Mouse (Mus musculus) MEL-GATA-1-ER (cell line): ENCODE measurements around the gene 4933417A18Rik.
A peak's percentile ranks its signal among the peaks of the same experiment; 100 is the strongest.
"Not testable (repeated sequence)": the region's sequence is repeated elsewhere in the genome, so short reads cannot be mapped to it uniquely, and the experiment has no call there.

ENCODE experiments used
- DNase-seq: peaks from one replicate; pipeline ENCODE4 v3.0.0-alpha.2; 2012; ENCODE audit warnings: low read depth; ENCODE audit errors: extremely low read depth

The 4933417A18Rik gene

DNA sequence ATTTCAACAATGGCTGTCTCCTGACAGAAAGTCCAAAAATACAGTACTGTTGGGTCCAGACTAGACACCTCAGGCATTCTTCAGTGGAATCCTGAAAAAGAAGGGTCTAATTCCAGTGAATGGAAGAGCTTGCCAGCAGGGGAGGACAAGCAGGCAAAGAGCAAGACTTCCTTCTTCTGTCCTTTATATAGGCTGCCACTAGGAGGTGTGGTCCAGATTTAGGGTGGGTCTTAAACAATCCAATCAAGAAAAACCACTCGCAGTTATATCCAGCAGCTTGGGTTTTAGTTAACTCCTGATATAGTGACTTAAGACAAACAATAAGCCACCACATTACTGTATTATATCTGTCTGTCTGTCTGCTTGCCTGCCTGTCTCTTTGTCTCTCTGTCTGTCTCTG is 49.6 kb downstream of the 4933417A18Rik start:
- peak; percentile 50 for DNase-seq

DNA sequence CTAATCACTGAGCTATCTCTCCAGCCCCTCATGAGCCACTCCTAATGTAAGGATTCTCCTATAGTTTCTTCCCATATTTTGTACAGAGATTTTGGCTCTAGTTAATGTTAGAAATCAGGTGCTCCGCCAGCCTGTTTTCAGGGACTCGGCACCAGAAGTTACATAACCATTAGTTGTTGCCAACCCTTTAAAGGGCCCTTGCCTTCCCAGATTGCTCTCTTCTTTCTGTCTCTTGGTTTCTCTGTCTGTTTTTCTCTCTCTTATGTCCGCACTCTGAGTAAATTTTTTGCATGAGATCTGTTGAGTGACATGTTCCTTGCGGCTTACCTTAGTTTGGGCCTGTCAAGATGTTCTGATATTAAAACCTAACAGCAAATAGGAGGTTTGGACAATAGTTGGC is 51.9 kb downstream of the 4933417A18Rik start:
- no peak for DNase-seq

- no peak for DNase-seq
Observed at GRCm38 (mm10) chr13:34977410-34977809, 53.2 kb downstream of the 4933417A18Rik start.

GRCm38 (mm10) chr13:34978635-34979034 is 54.4 kb downstream of the 4933417A18Rik start:
- DNase-seq = not testable (repeated sequence)

DNA sequence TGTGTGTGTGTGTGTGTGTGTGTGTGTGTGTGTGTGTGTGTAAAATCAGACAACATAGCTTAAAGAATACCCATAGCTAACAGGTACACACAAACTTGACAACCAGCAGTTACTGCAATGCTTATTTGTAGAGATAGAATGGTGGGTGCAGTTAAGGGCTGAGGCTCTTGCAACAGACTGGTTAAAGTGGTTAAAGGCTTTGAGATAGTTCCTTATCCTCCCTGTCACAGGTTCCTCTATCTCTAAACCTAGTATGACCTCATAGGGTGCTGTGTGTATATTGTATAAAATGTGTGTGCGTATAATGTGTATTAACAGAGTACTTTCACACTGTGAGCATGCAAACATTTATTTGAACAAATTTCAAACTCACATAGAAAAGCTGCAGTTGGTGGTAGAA is 59.3 kb downstream of the 4933417A18Rik start:
- peak; percentile 20 for DNase-seq

DNA sequence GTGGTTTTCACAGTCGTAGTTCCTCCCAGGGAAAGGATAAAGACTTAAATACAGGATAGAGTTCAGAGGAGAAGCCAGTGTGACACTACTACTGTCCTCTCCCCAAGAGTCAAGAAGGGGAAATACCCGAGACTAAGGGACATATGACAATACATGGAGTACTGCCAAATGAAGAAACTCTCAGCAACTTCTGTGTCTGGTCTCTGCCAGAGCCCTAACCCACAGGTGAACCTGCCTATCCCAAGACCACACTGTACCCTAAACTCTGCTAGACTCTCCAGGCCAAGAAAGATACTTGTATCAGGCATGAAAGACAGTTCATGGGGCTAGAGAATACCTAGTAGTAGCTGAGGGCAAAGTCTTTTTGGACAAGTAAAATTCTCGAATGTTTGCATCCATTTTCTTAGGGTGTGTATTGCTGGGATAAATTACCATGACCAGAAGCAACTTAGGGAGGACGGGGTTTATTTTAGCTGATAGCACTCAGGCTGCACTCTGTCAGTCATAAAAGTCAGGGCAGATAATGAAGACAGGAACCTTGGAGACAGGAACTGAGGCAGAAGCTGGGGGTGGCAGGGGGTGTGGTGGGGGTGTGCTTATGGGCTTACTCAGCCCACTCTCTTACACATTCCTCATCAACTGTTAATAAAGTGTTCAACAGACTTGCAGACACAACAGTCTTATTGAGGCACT is 67.5 kb downstream of the 4933417A18Rik start:
- peak; percentile 26 for DNase-seq

DNA sequence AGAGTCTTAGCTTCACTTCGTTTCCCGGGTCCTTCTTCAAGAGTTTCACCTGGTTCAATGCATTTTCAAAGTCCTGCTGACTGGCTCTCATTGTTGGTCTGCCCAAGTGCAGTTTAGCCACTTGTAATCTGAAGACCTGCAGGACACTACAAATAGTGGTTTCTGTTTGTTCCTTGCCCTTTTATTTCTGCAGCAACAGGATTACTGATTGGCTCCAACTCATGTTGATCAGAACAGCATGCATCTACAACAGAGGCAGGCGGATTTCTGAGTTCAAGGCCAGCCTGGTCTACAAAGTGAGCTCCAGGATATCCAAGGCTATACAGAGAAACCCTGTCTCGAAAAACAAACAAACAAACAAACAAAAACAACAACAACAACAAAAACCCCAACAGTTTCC is 68.9 kb downstream of the 4933417A18Rik start:
- DNase-seq = no peak

DNA sequence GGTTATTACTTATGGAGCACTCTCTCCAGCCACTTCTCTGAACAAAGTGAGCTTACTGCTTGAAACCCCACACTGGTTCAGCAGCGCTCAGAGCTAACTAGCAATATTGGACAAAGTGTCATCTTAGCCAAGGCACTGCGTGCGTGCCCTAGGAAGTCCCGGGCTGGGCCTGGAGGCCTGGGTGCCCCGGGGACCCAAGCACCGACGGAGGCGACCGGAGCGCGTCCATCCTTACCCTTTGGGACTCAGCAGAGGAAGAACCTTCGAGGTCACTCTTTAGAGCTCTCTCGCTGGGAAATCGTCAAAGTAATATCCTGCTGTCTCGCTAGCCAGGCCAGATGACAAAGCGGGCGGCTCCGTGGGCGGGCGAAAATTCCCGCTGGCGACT is 69.4 kb downstream of the 4933417A18Rik start:
- DNase-seq = peak; percentile 41

DNA sequence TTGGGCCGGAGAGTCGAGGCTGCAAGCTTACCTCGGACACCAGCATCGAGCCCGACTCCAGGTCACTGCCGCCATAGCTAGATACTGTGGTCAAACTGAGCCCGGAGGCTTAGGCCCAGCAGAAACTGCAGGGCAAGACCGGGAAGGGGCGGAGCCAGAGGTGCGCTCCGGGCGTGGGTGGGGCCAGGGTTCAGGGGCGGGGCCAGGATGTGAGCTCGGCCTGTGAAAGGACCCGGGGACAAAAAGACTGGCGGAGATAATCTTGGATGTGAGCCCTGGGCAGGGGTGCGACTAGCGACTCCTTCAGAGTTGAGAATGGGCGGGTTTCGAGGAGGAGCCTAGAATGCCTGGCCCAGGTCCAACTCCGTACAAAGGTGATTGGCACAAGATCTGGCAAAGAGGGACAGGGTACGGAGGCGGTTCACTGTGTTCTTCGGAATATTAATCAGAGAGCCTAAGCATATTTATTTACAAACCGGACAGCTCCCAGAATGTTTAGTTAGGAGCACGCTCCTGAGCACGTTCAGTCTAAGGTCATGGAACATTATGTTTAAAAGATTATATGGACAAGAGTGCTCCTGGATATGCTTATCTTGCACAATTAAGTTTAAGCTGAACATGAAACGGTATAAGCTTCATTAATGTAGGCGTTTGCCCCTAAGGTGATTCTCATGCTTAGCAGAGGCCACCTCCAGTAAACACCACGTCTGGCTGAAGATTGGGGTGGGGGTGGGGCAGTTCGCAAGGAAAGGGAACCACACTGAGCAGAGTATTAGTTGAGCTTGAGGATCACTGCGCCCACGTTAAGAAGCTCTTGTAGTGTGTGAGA is 70.0 kb downstream of the 4933417A18Rik start:
- DNase-seq = peak; percentile 94

DNA sequence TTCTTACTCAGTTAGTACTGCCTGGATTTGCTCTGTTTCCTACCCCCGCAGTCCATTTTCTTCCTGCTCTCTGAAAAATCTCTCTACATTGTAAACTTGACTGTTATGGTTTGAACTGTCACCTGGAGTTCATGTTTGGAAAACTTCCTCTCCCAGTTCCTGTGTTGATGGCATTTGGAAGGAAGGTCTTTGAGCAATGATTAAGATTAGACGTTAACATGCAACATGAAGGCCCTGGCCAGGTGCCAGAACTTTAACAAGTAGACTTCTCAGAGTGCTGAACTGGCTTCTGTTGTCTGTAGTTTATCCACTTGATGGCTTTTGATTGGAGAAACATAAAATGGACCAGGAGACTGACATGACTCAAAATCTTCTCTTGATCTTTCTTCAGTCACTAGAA is 71.7 kb downstream of the 4933417A18Rik start:
- no peak for DNase-seq
